Mouse (Mus musculus) heart, postnatal 10 days (tissue): ENCODE results near the gene Rex2. TPM values are rescaled to one million over a fixed set of nuclear protein-coding genes. Genes with fewer than 3 reads are reported as not detected.
"Not testable (repeated sequence)": the region's sequence is repeated elsewhere in the genome, so short reads cannot be mapped to it uniquely, and the experiment has no call there.

Experiments used
- DNase-seq, 2 experiments: peaks; one replicate each; pipeline ENCODE4 v3.0.0; 2021
- intact Hi-C: fragments of 180-260 bp; cut with DNase I; formaldehyde crosslinking; loops from one replicate; pipeline ENCODE4 v1.15.1; 2025
- total RNA-seq, 2 experiments: library from RNA; stranded (reverse); gene quantifications; 2 replicates each; pipeline ENCODE4 v1.2.3; 2021

The Rex2 gene
- total RNA-seq, result under 1 TPM; 0.60 to 0.77 TPM

DNA sequence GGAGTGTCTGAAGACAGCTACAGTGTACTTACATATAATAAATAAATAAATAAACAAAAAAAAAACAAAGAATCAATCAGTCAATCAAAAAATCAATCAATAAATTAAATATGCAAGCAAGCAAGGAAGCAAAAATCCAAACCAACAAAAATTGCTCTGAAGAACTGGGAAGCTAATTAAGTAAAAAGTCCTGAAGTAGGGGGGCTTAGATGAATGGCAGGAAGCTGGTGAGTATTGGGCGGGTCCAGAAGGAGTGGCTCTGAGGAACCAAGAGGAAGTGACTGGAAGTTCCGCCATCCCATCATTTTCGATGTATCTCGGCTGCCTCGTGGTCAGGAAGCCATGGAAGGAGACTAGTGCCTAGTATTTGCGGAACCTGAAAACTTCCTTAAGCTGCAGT lies at the start of gene Rex2:
TSS of gene Rex2 (plus strand) at position 301 of the 400 bp plus-strand sequence.
- intact Hi-C loops, DNase-seq: not testable (repeated sequence)

DNA sequence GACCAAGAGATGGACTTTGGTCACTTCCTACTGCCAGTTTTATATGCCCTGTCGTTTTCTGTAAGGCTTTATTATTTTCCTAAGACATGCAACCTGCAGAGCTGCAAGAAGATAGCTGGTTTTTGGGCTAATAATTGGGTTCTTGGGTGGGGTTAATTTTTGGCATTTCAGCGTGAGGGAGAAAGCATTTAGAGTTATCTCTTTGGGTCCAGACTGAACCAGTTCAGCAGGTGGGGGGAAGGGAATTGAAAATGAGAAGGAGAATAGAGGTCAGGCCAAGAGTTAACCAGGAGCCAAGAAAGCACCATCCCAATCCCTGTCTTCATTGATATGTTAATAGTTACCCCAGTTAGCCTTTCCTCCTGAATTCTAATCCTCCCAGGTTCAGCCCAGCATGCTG lies 45.1 kb upstream of the Rex2 start:
- intact Hi-C loops, DNase-seq: not testable (repeated sequence)

DNA sequence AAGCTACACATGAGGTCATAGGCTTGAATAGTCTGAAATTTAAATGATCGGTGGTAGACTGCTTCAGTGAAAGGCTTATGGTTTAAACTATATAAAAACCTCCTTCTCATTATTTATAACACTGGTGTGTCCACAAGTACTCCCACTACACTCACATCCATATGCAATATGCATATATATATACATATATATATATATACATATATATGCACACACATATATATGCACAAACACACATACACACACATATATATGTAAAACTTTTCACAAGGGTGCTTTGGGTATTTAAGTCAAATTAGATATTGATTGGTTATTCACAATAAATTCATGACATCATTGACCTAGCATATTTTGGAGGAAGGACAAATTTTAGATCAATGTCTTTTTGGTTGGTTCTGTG lies 3.2 kb upstream of the Rex2 start:
- DNase-seq, intact Hi-C loops: not testable (repeated sequence)

DNA sequence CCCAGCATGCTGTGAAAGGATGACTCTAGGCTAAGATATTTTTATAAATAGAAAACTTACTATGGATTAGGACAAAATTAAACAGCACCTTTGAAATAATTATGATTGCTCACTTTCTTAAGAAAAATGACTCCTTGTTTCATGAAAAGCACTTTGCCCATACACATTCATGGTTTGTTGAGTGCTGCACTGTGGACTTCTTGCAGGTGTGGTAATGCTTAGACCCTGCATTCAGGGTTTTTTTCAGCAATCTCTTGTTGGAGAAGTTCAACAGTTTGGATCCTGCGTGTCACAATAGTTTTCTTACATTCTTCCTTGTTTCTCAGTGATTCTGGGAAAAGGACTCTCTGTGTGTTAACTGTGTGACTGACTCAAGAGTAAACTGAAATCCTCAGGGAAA lies 4.7 kb downstream of the Rex2 start:
- not testable (repeated sequence) for DNase-seq

DNA sequence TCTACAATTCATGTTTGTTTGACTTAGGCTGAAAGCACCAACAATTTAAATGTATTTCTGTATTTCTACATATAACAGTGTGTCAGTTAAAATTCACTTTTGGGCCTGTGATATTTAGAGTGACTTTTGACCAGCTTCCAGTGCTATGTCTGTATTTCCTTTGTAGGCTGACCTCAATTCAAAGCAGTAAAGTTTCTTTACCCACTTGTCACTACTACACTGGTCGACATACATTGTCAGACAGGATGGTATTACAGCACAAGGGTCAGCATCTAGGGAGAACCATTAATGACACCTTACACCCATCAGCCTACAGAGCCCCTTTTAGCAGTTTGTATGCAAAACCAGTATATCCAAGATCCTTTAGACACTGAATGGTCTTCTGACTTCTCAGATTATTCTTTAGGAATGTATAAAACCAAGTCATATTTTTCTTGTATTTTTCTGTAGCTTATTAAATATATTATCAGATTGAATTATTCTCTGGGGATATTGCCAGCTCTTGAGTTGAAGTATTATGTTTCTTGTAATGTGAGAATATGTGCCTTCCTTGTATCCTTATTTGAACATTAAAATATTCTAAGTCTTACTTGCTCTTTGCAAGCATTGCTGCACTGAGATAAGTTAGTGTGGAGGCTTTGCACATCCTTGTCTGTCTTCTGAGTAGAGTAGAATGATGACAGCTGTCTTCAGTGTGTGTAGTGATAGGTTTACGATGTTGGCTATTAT lies 9.8 kb downstream of the Rex2 start:
- intact Hi-C loops, DNase-seq: not testable (repeated sequence)

More for the DNA sequence above, 4.7 kb downstream of the Rex2 start:
- intact Hi-C loops, result not testable (repeated sequence)

DNA sequence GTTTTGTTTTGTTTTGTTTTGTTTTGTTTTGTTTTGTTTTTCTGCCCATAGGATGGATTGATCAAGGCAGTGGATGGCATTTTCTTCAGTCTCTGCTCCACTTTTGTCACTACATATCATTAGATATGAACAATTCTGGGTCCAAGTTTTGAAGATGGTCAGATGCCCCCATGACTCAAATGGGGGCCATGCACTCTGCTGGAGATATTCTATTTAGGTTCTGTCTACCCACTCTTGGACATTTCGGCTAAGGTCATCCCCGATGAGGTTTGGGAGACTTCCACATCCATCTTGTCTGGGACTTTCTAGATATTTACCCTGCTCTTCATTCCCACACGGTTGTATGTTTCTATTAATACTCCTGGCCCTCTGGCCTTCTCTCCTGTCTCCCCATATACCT lies 42.1 kb downstream of the Rex2 start:
- intact Hi-C loops, DNase-seq: not testable (repeated sequence)

DNA sequence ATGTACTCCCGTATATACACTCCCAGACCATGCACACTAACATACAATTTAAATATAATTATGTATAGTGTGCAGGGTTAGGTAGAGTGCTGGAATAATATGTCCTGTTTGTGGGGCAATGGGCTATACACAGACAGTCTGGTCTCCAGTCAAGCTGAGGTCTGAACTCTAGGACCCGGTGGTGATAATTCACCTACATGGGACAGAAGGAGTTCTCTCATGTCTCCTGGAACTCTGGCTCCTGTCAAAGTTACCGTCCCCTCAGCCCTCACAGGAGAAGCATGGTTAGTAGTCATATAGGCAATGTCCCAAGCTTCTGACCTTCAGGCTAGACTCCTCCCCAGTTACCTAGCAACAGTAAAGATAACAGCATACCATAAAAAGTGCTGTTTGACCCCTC lies 44.2 kb downstream of the Rex2 start:
- intact Hi-C loops, DNase-seq: not testable (repeated sequence)

DNA sequence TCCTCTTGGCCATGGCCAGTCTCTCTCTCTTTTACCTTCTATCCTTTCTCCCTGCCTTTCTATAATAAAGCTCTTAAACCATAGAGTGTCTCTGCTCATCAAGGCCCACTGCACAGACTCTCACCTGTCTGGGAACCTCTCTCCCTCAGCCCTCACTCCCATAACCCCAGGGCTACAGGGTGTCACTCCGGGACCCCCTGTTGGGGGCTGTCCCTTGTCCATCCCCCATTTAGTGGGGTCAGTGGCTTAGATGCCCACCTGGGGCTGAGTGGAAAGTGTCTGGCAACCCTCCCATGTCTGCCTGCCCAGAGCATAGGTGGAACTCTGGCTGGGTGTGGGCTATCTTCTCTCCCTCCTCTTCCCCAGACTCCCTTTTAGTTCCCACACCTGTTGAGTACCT lies 44.7 kb downstream of the Rex2 start:
- intact Hi-C loops, DNase-seq: not testable (repeated sequence)

DNA sequence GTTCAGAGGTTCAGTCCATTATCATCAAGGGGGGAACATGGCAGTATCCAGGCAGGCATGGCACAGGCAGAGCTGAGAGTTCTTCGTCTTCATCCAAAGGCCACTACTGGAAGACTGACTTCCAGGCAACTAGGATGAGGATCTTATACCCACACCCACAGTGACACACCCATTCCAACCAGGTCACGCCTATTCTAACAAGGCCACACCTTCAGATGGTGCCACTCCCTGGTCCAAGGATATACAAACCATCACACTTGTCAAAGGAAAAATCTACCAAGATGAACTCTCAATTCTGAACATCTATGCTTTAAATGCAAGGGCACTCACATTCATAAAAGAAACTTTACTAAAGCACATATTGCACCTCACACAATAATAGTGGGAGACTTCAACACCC lies 74.0 kb downstream of the Rex2 start:
- DNase-seq, intact Hi-C loops: not testable (repeated sequence)

DNA sequence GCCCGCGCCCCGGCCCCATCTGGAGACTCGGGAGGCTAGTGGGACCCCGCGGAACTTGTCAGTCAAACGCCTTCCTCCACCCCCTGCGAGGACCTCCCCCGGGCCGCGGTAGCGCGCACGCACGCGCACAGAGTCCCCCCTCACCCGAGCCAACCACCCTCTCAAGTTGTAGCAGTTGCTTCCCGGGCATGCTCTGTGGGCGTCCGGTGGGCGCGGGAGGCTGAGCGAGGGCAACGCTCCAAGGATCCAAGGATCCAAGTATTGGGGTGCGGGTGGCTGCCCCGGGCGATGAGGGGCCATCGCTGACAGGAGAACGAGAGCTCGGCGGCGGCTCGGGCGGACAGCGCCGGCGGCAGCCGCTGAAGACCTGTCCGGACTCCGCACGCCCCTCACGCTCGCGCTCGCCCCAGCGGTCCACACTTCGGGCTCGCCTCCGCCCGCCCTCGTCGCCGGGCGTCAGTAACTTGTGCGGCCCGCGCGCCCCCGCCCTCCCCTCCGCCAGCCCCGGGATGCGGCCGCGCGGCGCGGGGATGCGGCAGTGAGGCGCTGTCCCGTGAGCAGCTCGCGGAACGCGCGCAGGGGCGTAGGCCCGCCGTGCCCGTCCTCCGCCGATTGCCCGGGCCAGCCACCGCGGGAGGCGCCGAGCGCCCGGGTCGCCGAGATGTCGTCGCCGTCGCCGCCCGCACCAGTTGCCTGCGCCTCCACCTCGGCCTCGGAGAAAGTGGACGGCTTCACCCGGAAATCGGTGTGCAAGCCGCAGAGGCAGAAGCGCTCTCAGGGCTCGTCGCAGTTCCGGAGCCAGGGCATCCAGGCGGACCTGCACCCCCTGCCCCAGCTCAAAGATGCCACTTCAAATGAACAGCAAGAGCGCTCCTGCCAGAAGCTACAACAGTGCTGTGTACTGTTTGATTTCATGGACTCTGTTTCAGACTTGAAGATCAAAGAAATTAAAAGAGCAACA lies 80.3 kb downstream of the Rex2 start:
- peak in 1 of 2 experiments; percentile 14 for DNase-seq
- intact Hi-C loops, result not testable (repeated sequence)

DNA sequence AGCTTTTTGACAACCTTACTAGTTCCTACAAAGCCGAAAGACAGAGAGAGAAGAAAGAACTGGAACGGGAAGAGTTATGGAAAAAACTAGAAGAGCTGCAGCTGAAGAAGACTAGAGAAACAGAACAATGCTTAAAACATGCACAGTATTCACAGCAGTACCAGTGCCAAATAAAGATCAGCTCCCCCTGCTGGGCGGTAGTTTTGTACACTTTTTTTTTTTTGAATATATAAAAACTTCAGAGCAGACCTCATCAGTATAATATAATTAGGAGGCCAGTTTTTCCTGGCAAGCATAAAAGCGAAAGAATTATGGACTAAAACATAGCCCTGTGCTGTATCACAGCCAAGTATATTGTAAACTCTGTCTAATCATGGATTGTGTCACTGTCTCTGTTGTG lies 82.2 kb downstream of the Rex2 start:
- intact Hi-C loops, DNase-seq: not testable (repeated sequence)

Other genes with a start within 250 kb of the Rex2 start
- not detected for gene Gm21411, start 112.3 kb upstream of the Rex2 start, total RNA-seq
- not detected for gene Zfp989, start 49.9 kb upstream of the Rex2 start, total RNA-seq
- gene Zfp991, start 110.2 kb downstream of the Rex2 start, total RNA-seq, result 10 to 100 TPM in 1 of 2 experiments, 1 to 10 TPM in 1; 7.1 to 10.0 TPM